Mouse (Mus musculus) liver, adult 2 months (tissue): ENCODE results near the gene Cdkl1. TPM values are rescaled to one million over a fixed set of nuclear protein-coding genes. Genes with fewer than 3 reads are reported as not detected.

Experiments used
- DNase-seq: peaks from one replicate; pipeline ENCODE4 v3.0.0-alpha.2; 2011; ENCODE audit warnings: low read depth, low spot score; ENCODE audit errors: extremely low read depth
- H3K27ac ChIP-seq: fragments of 200-500 bp; replicated peaks from 2 replicates; pipeline ENCODE4 v1.5.1; 2012; ENCODE audit warnings: low read depth, mild to moderate bottlenecking, control low read depth, inconsistent platforms, low read length; ENCODE audit not compliant: insufficient read depth
- H3K27me3 ChIP-seq: fragments of 200-500 bp; 2 replicates; pipeline ENCODE4 v1.6.1; 2012; ENCODE audit warnings: mild to moderate bottlenecking, moderate library complexity, low read length, inconsistent platforms; ENCODE audit not compliant: control insufficient read depth, insufficient read depth
- H3K36me3 ChIP-seq: fragments of 200-500 bp; 2 replicates; pipeline ENCODE4 v1.6.1; 2012; ENCODE audit warnings: low read length, inconsistent platforms; ENCODE audit not compliant: control insufficient read depth, insufficient read depth
- H3K4me1 ChIP-seq: fragments of 200-500 bp; 2 replicates; pipeline ENCODE4 v1.6.1; 2011; ENCODE audit warnings: low read length; ENCODE audit not compliant: control insufficient read depth, insufficient read depth
- H3K4me3 ChIP-seq: fragments of 200-500 bp; 2 replicates; pipeline ENCODE4 v1.5.1; 2011; ENCODE audit warnings: low read depth, mild to moderate bottlenecking, control low read depth, low read length, moderate library complexity; ENCODE audit not compliant: insufficient read depth
- H3K79me2 ChIP-seq: fragments of 200-500 bp; 2 replicates; pipeline ENCODE4 v1.6.1; 2012; ENCODE audit warnings: inconsistent platforms, mild to moderate bottlenecking, low read length, moderate library complexity; ENCODE audit not compliant: control insufficient read depth, insufficient read depth
- H3K9ac ChIP-seq: fragments of 200-500 bp; 2 replicates; pipeline ENCODE4 v1.6.1; 2012; ENCODE audit warnings: low read depth, mild to moderate bottlenecking, control low read depth, inconsistent platforms, low read length
- CTCF ChIP-seq: fragments of 200-500 bp; IDR thresholded peaks from 2 replicates; pipeline ENCODE4 v1.5.1; 2011; ENCODE audit warnings: low read depth, low read length, control low read depth
- POLR2A ChIP-seq: fragments of 200-500 bp; IDR thresholded peaks from 2 replicates; pipeline ENCODE4 v1.6.1; 2011; ENCODE audit warnings: low read length, control low read depth; ENCODE audit not compliant: insufficient read depth; ENCODE audit errors: extremely low read depth
- WGBS: fragments of 180-500 bp; shearing (Covaris S2); methylation state at CpG from one replicate; pipeline ENCODE4 v1.1.7; 2018; 5-methylcytosine and 5-hydroxymethylcytosine counted together
- polyA plus RNA-seq: library from polyadenylated mRNA; depleted of rRNA; stranded (reverse); fragments of >200 nt; gene quantifications from 2 replicates; pipeline ENCODE4 v1.2.3, GENCODE M21; 2012; rRNA removed
- total RNA-seq: library from RNA; depleted of rRNA; stranded (reverse); fragments of >200 nt; gene quantifications from 2 replicates; pipeline ENCODE4 v1.2.3, GENCODE M21; 2014; rRNA removed

Gene Cdkl1
- total RNA-seq (0.28 and 0.54 TPM in 2 replicates), polyA plus RNA-seq (0.05 TPM in 1 of 2 replicates, not detected in the other)

GRCm38 (mm10) chr12:69790530-69791505 lies at the start of gene Cdkl1:
Gene Cdkl1, minus strand, starts transcription at chr12:69791267.
- Histone ChIP-seq H3K4me3 (peak within 1 kb of the TSS; percentile 62), H3K27me3 (no peaks in the 10 kb centered on the region), H3K27ac (no peak within 1 kb of the TSS), H3K79me2 (no peaks in the 10 kb centered on the region), H3K36me3 (no peaks in the 10 kb centered on the region), H3K4me1 (peaks cover 6% of the 10 kb centered on the region; the same call in 1 of the 2 replicates), H3K9ac (peak within 1 kb of the TSS; percentile 46)
- 2% methylated on average over 45 of the region's 45 CpGs for WGBS
- DNase-seq: peak; percentile 57
- TF ChIP-seq POLR2A (no peak), CTCF (no peak; the same call in 1 of the 2 replicates)

GRCm38 (mm10) chr12:69838376-69838775 lies 47.3 kb upstream of the Cdkl1 start:
- no peak for DNase-seq
- Histone ChIP-seq H3K79me2 (no peaks in the 10 kb centered on the region; the same call in 1 of the 2 replicates), H3K4me3 (no peak overlapping the region), H3K36me3 (peaks cover 41% of the 10 kb centered on the region), H3K4me1 (no peaks in the 10 kb centered on the region), H3K9ac (no peak overlapping the region), H3K27ac (no peak overlapping the region), H3K27me3 (no peaks in the 10 kb centered on the region)
- 80% methylated on average over 11 of the region's 11 CpGs for WGBS
- TF ChIP-seq CTCF (no peak), POLR2A (no peak)

DNA sequence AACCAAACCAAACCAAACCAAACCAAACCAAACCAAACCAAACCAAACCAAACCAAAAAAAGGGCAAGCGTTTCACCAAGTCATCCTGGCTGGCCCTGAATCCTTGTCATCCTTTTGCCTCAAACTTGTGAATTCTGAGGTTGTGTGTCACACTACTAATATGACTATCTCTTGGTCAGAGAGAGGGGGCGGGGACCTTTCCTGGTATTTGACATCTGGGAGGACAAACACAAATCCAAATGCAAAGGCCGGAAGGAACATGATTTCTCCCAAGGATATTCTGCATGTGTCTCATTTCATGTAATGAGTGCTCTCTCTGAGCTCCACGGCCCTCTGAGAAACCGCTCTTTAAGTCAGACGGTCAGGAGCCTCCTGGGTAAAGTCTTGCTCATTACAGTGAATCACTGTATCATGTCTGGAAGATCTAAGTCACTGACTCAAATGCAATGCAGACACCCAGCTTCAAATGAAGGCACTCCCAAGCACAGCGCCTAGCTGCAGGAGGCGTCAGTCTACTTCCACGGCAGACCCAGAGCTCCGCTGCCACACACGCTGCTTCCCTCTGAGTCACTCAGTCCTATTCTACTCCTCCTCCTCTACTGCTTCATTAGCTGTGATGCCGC lies 43.0 kb upstream of the Cdkl1 start:
- H3K9ac ChIP-seq: no peak overlapping the region
- H3K36me3 ChIP-seq: peaks cover 41% of the 10 kb centered on the region

GRCm38 (mm10) chr12:69831239-69831910 lies 40.3 kb upstream of the Cdkl1 start:
- no peaks in the 10 kb centered on the region for H3K79me2 ChIP-seq
- DNase-seq: no peak
- H3K36me3 ChIP-seq: peaks cover 45% of the 10 kb centered on the region
- H3K27me3 ChIP-seq: no peaks in the 10 kb centered on the region
- TF ChIP-seq POLR2A: no peak
- TF ChIP-seq CTCF: no peak
- H3K4me1 ChIP-seq: no peaks in the 10 kb centered on the region
- no peak overlapping the region for H3K9ac ChIP-seq
- no peak overlapping the region for H3K4me3 ChIP-seq
- H3K27ac ChIP-seq: no peak overlapping the region
- WGBS: 93% methylated on average over 9 of the region's 9 CpGs

More for the DNA sequence above, 43.0 kb upstream of the Cdkl1 start:
- Histone ChIP-seq H3K27ac (no peak overlapping the region), H3K27me3 (no peaks in the 10 kb centered on the region), H3K4me3 (no peak overlapping the region), H3K79me2 (no peaks in the 10 kb centered on the region), H3K4me1 (no peaks in the 10 kb centered on the region)
- no peak for DNase-seq
- no peak for TF ChIP-seq CTCF
- TF ChIP-seq POLR2A: no peak
- 79% methylated on average over 12 of the region's 12 CpGs for WGBS

DNA sequence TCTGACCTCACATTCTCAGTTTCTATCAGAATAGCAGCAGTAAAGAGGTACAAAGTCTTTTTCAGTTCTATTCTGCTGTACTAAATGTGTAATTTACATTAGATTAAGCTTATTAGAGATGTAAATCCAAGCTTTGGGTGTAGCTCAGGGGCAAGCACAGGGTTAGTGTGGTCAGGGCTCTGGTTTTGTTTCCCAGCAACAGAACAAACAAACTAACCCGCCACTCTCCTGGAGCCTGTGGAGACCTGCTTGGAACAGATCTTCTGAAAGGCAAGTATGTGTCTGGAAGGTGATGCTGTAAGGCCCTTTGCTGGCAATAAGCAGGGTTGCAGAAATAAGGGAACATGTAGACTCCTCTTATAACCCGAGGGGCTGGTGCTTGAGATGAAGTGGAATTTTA lies 37.1 kb upstream of the Cdkl1 start:
- Histone ChIP-seq H3K79me2 (no peaks in the 10 kb centered on the region), H3K9ac (no peak overlapping the region), H3K4me1 (no peaks in the 10 kb centered on the region), H3K27ac (no peak overlapping the region), H3K36me3 (peaks cover 47% of the 10 kb centered on the region), H3K4me3 (no peak overlapping the region), H3K27me3 (no peaks in the 10 kb centered on the region)
- no peak for TF ChIP-seq CTCF
- TF ChIP-seq POLR2A: no peak
- 61% methylated on average over 2 of the region's 2 CpGs for WGBS
- DNase-seq: no peak
